Mouse (Mus musculus) CH12.LX (cell line): ENCODE data around the gene Fen1.

ENCODE experiments used
- CTCF ChIP-seq, 2 experiments: IDR thresholded peaks in 1 of 2; conservative IDR thresholded peaks in 1 of 2; 2 replicates each; pipeline ENCODE4 v1.5.1; 2011 to 2012; ENCODE audit warnings: low read depth in 2 of 2, low read length in 2 of 2, improper control_type of control experiment in 1 of 2, inconsistent platforms in 1 of 2, mild to moderate bottlenecking in 1 of 2, moderate library complexity in 1 of 2
- POLR2A ChIP-seq: IDR thresholded peaks from 2 replicates; pipeline ENCODE4 v1.6.1; 2011; ENCODE audit warnings: low read depth, mild to moderate bottlenecking, improper control_type of control experiment, low read length

- TF ChIP-seq CTCF (conservative IDR thresholded peaks at IDR 0.05 in 1 of 2, IDR thresholded peaks at IDR 0.05 in 1 of 2; ENCODE audit: low read depth in 2 of 2, low read length in 2 of 2) (no peak), POLR2A (no peak)
These were observed 6.9 kb upstream of the Fen1 start for GRCm38 (mm10) chr19:10210885-10211284.
